Mouse (Mus musculus) common myeloid progenitor, adult 5-6 weeks (primary cell): ENCODE data around the gene Fam131c. TPM values are rescaled to one million over a fixed set of nuclear protein-coding genes. Genes with fewer than 3 reads are reported as not detected.

Experiments used
- ATAC-seq: replicated peaks from 2 replicates; pipeline ENCODE4 v1.8.0; 2016; ENCODE audit warnings: low read depth, mild to moderate bottlenecking, moderate TSS enrichment, inconsistent platforms; ENCODE audit not compliant: poor library complexity, severe bottlenecking
- total RNA-seq: library from RNA; stranded (forward); fragments of 200-1000, 187-1606 nt; gene quantifications from 2 replicates; pipeline ENCODE4 v1.2.3, GENCODE M21; 2017

Gene Fam131c
- total RNA-seq, 1 experiment from 2014 or later: not detected

DNA sequence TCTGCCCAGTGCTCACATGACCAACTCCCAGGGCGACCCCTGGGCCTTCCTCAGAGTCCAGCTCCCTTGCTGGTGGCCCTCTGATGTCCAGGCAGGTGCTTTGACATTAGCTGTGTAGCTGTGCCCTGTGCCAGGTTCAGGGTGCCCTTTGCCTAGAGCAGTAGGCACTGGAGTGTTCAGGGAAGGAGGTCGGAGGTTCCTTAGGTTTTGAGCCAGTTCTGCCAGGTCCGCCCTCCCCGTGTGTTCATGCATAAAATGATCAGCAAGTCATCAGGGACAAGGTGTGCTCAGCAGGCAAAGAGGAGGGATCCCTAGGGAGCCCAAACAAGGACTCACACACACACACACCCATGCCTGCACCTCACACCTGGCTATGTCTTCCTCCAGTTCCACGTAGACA lies 15.0 kb upstream of the Fam131c start:
- no peak for ATAC-seq

DNA sequence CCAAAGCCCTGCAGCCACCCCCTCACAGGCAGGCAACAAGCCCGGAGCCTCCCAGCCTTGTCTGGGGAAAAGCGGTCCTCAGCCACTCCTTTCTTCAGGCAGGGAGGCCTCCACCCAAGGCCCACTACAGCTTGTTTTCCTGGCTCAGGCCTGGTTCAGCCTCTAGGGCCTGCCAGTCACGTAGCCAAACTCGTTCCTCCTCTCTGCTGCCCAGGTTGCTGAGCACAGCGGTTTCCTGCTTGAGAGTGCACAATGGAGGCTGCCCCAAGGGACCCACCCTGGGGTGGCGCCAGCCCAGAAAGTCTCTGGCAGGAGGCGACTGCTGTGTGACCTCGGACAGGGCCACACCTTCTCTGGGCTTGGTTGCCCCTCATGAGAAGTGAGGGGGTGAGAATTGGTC lies 14.2 kb upstream of the Fam131c start:
- no peak; the same call in 1 of the 2 replicates for ATAC-seq

DNA sequence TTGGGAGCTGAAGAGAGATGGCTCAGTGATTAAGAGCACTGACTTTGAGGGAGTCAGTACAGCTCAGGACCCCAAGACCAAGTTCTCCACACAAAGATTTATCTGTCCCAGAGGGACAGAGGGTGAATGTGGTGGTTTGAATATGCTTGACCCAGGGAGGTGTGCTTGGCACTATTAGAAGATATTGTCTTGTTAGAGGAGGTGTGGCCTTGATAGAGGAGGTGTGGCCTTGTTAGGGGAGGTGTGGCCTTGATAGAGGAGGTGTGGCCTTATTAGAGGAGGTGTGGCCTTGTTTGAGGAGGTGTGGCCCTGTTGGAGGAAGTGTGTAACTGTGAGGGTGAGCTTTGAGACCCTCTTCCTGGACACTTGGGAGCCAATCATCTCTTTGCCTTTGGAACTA lies 10.2 kb upstream of the Fam131c start:
- ATAC-seq: no peak

DNA sequence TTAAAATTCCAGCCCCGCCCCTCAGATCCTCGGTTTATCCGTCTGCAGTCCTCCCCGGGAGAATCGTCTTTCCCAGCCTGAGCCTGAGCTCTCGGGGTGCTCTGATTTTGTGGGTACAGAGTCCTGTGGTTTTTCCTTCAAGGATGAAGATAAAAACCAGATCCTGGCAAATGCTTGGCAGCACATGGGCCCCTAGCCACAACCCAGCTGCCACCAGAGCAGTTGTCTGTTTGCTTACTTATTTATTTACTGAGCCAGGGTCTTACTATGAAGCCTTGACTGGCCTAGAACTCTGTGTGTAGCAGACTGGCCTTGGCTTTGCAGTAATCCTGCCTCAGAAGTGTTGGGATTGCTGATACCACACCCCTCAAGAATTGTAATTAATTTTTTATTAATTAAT lies 8.8 kb upstream of the Fam131c start:
- no peak for ATAC-seq

DNA sequence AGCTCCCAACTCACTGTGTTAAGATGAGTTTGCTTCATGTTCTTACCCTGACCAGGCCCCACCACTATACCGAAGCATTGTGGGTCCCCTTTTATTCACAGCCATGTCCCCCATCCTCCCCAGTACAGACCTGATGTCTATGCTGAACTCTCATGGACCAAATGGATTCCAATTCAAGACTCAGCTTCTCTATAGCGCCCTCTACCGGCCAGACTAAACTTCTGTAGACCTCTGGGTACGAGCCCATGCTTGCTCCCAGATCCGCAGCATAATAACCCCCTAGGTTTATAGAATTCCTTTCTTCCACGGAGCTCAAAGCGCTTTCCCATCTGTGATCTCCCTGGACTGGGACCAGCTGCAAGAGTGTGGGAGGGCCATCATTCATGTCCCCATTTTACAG lies 7.2 kb upstream of the Fam131c start:
- ATAC-seq: no peak

DNA sequence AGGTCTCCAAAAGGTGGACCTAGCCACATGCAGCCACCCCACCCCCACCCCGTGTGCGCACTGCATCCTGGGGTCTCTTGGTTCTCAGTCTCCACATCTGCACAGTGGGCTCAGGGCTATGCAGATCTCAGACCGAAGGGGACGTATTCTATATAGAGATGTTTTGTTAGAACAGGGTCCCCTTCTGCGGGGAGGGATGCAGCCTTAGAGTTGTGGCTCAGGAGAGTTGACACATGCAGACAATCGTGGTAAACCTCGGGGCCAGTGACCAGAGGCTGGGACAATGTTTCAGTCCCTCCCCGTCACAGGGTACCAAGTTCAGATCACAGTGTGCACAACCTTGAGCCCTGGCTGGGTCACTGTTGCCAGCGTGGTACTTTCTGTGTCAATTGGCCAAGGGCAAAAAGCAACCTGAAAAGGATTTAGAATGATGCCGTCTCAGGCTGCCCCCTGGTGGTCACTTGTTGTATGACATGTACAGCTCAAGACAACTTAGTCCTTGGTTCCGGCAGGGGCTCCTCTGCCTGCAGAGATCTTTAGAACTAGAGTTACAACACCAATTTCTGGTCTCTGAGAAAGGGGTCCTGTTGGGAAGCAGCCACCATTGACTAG lies 5.0 kb upstream of the Fam131c start:
- ATAC-seq: peak; percentile 85

DNA sequence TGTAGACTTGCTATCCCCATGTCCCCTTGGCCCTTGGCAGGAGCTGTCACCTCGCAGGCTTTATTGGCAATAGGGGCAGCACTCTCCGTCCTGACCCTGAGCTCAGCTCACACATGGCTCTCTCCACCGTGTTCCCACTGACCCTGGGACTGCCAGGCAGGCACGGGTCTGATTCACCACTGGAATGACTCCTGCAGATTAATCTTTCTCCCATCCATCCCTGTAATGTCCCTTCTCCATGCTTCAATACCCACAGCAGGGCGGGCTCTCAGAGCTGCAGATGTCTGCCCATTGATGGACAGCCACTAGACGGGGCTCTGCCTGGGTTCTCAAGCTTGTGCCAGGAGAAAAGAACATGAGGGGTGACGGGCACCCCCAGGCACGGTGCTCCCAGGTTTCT lies 2.9 kb upstream of the Fam131c start:
- no peak for ATAC-seq

DNA sequence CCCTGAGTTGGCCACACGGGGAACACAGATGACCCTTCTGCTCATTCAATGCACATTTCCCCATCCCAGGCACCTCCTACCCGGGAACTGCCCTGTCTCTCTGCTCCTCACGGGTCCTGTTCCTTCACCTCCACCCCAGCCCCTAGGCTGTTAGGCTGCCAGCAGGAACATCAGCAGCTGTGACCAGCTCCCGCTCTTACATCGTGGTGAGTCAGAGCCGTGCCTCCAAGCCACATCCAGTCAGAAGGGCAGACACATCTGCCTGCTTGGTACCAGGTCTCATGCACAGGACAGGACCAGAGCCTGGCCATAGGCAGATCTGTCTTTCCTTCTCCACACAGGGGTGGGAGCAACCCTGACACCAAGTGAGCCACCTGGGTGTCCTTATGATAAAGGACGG lies 2.1 kb upstream of the Fam131c start:
- no peak for ATAC-seq

DNA sequence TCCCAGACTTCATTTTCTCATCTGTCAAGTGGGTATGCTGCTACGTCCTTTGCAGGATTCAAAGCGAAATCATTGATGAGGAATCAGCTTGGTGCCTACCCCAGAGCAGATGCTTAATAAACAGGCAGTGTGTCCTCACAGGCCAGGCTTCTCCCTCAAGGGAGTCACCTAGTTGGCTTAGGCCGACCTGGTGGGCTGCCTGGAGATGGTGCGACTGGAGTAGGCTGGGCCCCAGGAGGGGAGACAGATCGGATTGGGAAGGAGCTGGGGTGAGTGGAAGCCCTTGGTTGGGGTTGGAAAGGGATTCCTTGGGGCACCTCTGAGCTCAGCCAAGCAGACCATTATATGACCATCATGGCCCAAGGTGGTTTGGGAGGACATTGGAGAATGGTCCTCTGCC lies 4.4 kb downstream of the Fam131c start:
- no peak for ATAC-seq

DNA sequence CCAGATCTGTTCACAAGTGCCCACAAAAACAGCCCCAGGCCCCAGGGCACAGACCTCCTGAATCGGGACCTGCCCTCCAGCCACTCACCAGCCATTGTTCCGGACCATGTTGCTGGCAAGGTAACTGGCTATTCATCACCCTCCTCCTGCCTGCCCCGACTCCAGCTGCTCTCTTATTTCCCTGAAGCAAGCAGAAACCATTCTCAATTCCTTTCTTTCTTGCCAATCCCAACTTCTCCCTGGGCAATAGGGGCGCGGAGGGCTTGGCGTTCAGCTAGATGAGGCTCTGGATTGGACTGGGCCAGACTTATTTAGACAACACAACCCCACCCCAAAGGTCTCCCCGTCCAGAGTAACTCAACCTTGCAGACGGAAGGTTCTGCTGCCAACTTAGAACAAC lies 11.7 kb downstream of the Fam131c start:
- no peak for ATAC-seq

DNA sequence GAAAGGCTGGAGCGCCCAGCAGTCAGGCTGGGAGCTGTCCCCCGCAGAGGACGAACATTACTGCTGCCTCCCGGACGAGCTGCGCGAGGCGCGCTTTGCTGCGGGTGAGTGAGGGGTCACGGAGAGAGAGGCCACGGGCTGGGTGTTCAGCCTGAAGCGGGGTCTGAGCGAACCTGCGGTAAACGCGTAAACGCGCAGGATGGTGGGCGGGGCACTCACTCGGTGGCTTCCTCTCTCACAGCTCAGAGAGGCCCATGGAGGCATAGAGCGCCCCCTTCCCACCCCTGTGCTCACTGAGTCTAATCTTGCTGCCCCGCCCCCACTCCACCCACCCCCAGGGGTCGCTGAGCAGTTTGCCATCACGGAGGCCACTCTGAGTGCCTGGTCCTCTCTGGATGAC lies 14.4 kb downstream of the Fam131c start:
- ATAC-seq: peak; percentile 37; the same call in 1 of the 2 replicates

DNA sequence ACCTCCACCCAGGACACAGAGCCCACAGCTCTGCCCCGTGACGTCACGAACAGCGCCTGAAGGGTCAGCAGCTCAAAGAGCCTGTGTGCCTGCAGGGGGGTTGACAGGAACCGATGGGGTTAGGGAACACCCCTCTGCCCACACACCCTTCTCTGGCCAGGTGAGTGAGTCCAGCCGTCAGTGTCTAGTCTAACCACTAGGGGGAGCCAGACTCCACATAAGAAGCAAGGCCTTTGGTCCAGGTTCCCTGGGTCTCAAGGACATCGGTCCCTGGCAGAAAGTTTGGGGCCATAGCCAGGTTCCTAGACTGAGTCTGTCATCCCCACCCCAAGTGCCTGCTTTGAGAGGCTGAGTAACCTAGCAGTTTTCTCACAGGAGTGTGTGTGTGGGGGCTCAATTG lies 17.3 kb downstream of the Fam131c start:
- peak; percentile 67 for ATAC-seq

DNA sequence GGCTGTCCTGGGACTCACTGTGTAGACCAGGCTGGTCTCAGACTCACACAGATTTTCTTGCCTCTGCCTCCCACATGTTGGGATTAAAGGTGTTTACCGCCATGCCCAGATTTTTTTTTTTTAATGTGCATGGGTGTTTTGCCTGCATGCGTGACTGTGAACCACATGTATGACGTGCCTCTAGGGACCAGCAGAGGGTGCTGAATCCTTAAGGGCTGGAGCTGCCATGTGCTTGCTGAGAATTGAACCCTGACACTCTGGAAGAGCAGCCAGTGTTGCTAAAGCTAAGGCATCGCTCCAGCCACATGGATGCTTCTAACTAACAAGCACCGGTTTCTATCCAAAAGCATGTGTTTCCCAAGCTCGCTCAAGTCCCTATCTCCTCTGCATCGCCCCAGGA lies 18.1 kb downstream of the Fam131c start:
- ATAC-seq: no peak

DNA sequence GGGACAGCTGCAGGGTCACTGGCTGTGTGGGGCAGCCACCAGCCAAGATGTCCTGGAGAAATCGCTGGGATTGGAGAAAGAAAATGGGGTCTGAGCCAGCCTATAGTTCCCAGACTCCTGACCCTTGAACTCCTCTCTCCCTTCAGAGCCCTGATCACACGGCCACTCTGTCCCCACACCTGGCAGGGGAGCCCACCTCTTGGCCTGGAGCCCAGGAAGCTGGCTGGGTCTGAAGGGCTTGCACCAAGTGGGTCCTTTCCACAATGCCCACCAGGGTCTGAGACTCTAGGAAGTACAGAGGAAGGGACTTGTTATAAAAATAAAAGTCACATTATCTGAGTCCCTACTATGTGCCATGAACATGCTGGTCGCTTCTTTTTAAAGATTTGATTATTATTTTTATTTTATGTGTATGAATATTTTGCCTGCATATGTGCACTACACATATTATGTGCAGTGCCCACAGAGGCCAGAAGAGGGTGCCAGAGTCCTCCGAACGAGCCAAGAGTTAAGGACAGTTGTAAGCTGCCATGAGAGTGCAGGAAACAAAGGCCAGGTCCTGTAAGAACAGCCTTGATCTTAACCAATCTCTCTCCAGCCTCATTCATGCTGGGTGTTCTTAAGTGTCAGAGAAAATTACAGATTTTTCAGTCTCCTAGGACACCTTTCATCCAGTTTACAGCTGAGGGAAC lies 19.2 kb downstream of the Fam131c start:
- peak; percentile 80 for ATAC-seq

DNA sequence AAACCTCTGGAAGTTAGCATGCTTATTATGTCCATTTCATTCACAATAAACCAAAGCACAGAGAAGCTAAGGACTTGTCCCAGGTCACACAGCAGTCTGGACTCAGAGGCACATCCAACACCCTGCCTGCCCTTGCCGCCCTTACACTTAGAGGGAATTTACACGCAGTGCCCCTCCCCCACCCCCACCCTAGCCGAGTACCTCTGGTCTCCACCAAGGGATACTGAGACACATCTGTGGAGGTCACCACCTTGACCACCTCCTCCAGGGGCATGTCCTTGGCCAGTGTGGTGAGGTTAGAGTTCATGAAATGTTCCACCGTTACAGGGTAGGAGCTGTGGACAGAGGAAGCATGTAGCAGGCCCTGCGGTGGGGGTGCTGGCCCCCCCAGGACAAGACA lies 19.9 kb downstream of the Fam131c start:
- ATAC-seq: no peak

DNA sequence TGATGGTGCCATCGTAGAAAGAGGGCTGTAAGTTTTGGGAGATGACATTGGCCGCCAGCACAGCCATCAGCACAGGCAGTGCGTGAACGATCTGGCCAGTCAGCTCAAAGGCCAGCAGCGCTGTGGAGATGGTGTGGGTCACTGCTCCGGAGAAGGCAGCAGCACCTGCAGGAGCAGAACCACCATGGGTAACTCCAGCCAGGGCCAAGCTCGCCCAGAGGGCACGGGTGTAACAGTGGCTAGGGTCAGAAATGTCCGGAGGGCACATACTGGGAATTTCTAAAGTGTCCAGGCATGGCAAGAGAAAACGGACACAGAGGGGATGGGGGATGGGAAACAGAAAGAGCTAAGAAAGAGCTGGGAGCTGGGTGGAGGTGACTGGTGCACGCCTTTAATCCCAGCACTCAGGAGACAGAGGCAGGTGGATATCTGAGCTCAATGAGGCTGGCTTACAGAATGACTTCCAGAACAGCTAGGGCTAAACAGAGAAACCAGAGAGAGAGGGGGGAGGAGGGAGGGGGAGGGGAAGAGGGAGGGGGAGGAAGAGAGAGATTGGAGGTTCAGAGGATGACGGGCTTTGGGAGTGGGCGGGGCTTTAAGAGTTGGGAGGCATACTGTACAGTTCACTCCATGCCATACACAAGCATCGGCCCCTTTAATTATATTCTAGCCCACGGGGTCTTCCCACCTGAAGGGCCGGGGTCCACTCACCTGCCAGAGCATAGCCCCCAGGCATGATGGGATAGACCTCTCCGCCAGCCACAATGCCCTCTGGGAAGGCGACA lies 21.5 kb downstream of the Fam131c start:
- no peak for ATAC-seq

DNA sequence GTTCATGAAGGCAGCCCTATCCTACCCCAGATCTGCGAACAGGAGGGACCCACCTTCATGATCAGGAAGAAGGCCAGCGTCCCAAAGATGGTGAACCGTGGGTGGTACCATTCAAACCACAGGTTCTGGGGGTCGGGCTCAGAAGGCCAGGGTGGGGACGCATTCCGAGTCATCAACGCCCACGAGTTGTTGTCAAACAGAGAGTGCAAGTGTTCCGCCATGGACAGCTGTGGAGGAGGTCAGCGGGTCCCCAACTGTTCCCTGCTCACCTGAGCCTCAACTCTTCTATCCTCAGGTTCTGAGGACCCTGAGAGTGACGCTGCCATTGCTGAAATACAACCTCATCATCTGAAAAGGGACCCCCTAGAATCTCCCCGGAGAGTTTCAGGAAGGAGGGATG lies 23.3 kb downstream of the Fam131c start:
- no peak for ATAC-seq

DNA sequence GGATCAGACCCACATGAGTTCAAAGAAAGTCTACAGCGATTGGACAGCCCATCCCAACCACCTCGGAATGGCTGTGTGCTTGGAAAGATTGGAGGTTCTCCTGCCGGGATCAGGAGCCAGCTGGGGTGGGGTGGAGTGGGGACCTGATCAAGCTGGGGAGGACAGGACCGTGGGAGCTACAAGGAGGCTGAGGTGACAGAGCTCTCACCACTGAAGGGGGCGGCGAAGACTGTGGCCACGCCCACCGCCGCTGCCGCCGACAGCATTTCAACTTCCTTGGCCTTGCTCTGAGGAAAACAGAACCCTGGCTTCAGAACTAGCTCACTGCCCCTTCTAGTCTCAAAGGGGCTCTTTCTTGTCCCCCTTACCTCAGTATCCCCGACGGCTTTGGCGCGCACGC lies 26.7 kb downstream of the Fam131c start:
- ATAC-seq: peak; percentile 60; the same call in 1 of the 2 replicates

DNA sequence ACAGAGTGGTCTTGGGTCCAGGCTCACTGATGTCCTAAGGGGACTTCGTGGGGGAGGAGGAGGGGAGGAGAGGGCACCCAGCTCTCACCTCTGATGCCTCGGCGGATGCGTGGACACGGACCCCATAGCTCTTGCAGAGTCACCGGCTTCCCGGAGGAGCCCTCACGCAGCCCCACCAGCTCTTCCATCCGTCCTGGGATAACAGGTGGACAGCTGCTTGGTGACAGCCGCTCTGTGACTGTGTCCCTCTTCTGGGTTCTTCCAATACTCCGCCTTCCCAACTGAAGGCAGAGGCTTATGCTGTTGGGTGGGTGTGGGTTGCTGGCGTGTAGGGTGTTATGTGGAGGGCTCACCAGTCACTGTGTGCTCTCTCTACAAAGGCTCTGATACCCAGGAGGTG lies 29.8 kb downstream of the Fam131c start:
- no peak for ATAC-seq

DNA sequence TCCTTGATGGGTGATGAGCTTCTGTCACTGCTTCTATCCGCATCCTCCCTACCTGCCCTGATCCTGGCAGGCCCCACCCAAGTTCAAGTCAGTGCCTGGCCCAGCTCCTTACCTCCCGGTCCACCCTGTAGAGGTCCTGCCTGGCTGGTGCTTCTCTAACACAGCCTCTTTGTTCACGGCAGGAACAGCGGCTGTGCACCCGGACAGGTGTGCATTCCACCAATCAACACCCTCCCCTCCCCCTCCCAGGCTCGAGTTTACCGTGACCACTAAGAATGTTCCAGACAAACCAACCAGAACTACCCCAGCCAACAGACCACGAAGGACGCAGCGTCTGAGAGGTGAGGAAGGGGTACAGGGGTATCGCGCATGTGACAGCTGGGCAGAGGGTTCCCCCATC lies 30.5 kb downstream of the Fam131c start, which contains the start of gene Clcnka:
Clcnka (minus strand) TSS at position 180 of the 400 bp plus-strand sequence.
- ATAC-seq: no peak

DNA sequence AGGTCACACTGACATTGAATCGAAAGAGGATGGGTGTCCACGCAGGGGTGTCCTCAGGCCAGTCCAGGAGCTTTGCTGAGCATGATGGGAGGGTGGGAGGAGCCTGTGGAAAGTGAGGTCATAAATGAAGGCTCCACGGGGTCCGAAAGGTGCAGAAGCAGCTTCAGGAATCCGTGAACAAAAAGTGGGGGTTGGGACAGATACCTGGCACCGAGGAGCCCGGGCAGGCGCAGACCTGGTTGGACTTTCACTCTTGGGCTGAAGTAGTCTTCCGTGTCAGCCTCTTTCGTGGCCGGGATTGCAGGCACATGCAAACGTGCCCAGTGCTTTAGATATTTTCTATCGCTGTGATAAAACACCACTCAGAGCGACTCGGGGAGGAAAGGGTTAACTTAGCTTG lies 32.2 kb downstream of the Fam131c start:
- no peak for ATAC-seq
